ENCODE assay signal across 14 mouse cellular contexts in genomic region chr2:19059246-19059645, GRCm38 (mm10).
DNase-seq lines count a peak whose midpoint lies in the region; ATAC-seq and TF ChIP-seq lines count a peak whose summit lies in the region.
"Had no signal": no experiment of that assay in that cellular context is flagged by ENCODE, and none has a peak within 500 bp of the region (broad histone marks: within the 10 kb centered on the region; RNA-seq: fewer than 3 reads in every experiment).

No protein-coding gene starts in this region.

- no peak overlapping the region for H3K9ac ChIP-seq in liver, adult 2 months (ENCODE audit: low read depth, low read length)
- no peak overlapping the region for H3K9ac ChIP-seq in liver, embryonic 11.5 days (ENCODE audit: low read depth, low read length)
- H3K9ac ChIP-seq: heart, embryonic 12.5 days; hindbrain, embryonic 12.5 days had no signal

- no peak for TF ChIP-seq CTCF in liver, adult 2 months (IDR thresholded peaks at IDR 0.05; ENCODE audit: low read depth, low read length)

- whole genome bisulfite sequencing in liver, adult 2 months: 68% methylated on average over 5 of the region's 5 CpGs
- WGBS in liver, embryonic 11.5 days: 41% methylated on average over 5 of the region's 5 CpGs

- no peaks in the 10 kb centered on the region for H3K79me2 ChIP-seq in liver, adult 2 months (ENCODE audit: control insufficient read depth, insufficient read depth, low read length)

- H3K27me3 ChIP-seq in liver, adult 2 months (ENCODE audit: control insufficient read depth, insufficient read depth, low read length): no peaks in the 10 kb centered on the region
- no peaks in the 10 kb centered on the region for H3K27me3 ChIP-seq in liver, embryonic 11.5 days (replicated peaks; ENCODE audit: control insufficient read depth, insufficient read depth, low read length)
- H3K27me3 ChIP-seq: heart, embryonic 12.5 days; hindbrain, embryonic 12.5 days had no signal

- H3K4me2 ChIP-seq in liver, embryonic 11.5 days: no peak overlapping the region
- H3K4me2 ChIP-seq: heart, embryonic 12.5 days; hindbrain, embryonic 12.5 days had no signal

- no peak for ATAC-seq in liver, embryonic 11.5 days (replicated peaks; ENCODE audit: low FRiP score)

- H3K4me3 ChIP-seq in liver, adult 2 months (ENCODE audit: insufficient read depth, low read depth, low read length): no peak overlapping the region
- no peak overlapping the region for H3K4me3 ChIP-seq in liver, embryonic 11.5 days (ENCODE audit: low read depth, low read length)
- H3K4me3 ChIP-seq: heart, embryonic 12.5 days; hindbrain, embryonic 12.5 days; layer of hippocampus, adult 2 months; myocyte had no signal

- H3K4me1 ChIP-seq in liver, adult 2 months (ENCODE audit: control insufficient read depth, insufficient read depth, low read length): peaks cover 2% of the 10 kb centered on the region; the same call in 1 of the 2 replicates
- H3K4me1 ChIP-seq in liver, embryonic 11.5 days (replicated peaks; ENCODE audit: control insufficient read depth, insufficient read depth, low read length): no peaks in the 10 kb centered on the region
- H3K4me1 ChIP-seq: heart, embryonic 12.5 days; hindbrain, embryonic 12.5 days had no signal

- DNase-seq in liver, adult 2 months (ENCODE audit: extremely low read depth, low read depth, low spot score): peak; percentile 20
- no peak for DNase-seq in liver, embryonic 11.5 days (ENCODE audit: low spot score)
- peak; percentile 64 for DNase-seq in MEL-GATA-1-ER (ENCODE audit: extremely low read depth, low read depth)
- DNase-seq in lung, postnatal 10 days: peak; percentile 23
- peak; percentile 49 for DNase-seq in thymus, postnatal 0 days (ENCODE audit: low spot score)
- no peak for DNase-seq in cerebellum, postnatal 14 days
- no peak for DNase-seq in right cerebral cortex, adult 18-20 months
- DNase-seq in right cerebral cortex, adult 2 months (ENCODE audit: low spot score in 2 of 2): no peak
- DNase-seq: adrenal gland, adult 2 months; kidney, adult 9 months had no signal

- no peaks in the 10 kb centered on the region for H3K9me3 ChIP-seq in liver, embryonic 11.5 days (ENCODE audit: control insufficient read depth, low read length)
- H3K9me3 ChIP-seq: heart, embryonic 12.5 days; hindbrain, embryonic 12.5 days had no signal

- no peaks in the 10 kb centered on the region for H3K36me3 ChIP-seq in liver, adult 2 months (ENCODE audit: control insufficient read depth, insufficient read depth, low read length)
- no peaks in the 10 kb centered on the region for H3K36me3 ChIP-seq in liver, embryonic 11.5 days (ENCODE audit: control insufficient read depth, insufficient read depth, low read length)
- H3K36me3 ChIP-seq: heart, embryonic 12.5 days; hindbrain, embryonic 12.5 days had no signal

- TF ChIP-seq POLR2A in liver, adult 2 months (IDR thresholded peaks at IDR 0.05; ENCODE audit: extremely low read depth, insufficient read depth, low read length): no peak

- H3K27ac ChIP-seq in liver, adult 2 months (replicated peaks; ENCODE audit: insufficient read depth, low read depth, low read length): no peak overlapping the region
- H3K27ac ChIP-seq in liver, embryonic 11.5 days (ENCODE audit: low read depth, low read length): no peak overlapping the region
- H3K27ac ChIP-seq: hindbrain, embryonic 12.5 days; layer of hippocampus, adult 2 months had no signal

Comparison
In these comparisons a context has a peak if more than half of its experiments do, and no peak if none do; other contexts are left out.
1. DNase-seq: peak in liver, adult 2 months (single experiment), MEL-GATA-1-ER (single experiment), lung, postnatal 10 days (single experiment) and thymus, postnatal 0 days (single experiment); none in liver, embryonic 11.5 days (single experiment), cerebellum, postnatal 14 days (0 of 2), right cerebral cortex, adult 18-20 months (single experiment) and right cerebral cortex, adult 2 months (0 of 2).